Comparison of ENCODE assay signal across 8 mouse cellular contexts in genomic region chr7:6728263-6728931, GRCm38 (mm10). TPM values are rescaled to one million over a fixed set of nuclear protein-coding genes. Genes with fewer than 3 reads are reported as not detected.
A peak's percentile ranks its signal among the peaks of the same experiment; 100 is the strongest.
DNase-seq lines count a peak whose midpoint lies in the region; ATAC-seq and TF ChIP-seq lines count a peak whose summit lies in the region.

No protein-coding gene starts in this region.

- WGBS in embryonic facial prominence, embryonic 14.5 days, result 50% methylated on average over 19 of the region's 19 CpGs
- 51% methylated on average over 19 of the region's 19 CpGs for WGBS in limb, embryonic 11.5 days
- 49% methylated on average over 19 of the region's 19 CpGs for WGBS in midbrain, embryonic 16.5 days

- peak overlapping the region; percentile 63 for H3K4me3 ChIP-seq in embryonic facial prominence, embryonic 14.5 days (ENCODE audit: low read depth, low read length)
- H3K4me3 ChIP-seq in limb, embryonic 11.5 days (ENCODE audit: low read depth, low read length), result peak overlapping the region; percentile 63
- H3K4me3 ChIP-seq in midbrain, embryonic 16.5 days (ENCODE audit: low read depth, low read length), result peak overlapping the region; percentile 64
- peak overlapping the region; percentile 87 for H3K4me3 ChIP-seq in testis, adult 2 months (ENCODE audit: control insufficient read depth, low read depth, low read length)

- peak; percentile 97 for DNase-seq in 3T3-L1 (ENCODE audit: low read depth, low spot score)
- DNase-seq in adrenal gland, postnatal 4 days (ENCODE audit: low spot score in 2 of 2), result peak; percentile 49 to 68
- DNase-seq in embryonic facial prominence, embryonic 14.5 days (ENCODE audit: low spot score), result peak; percentile 98
- peak; percentile 90 for DNase-seq in heart, adult 8-10 months (ENCODE audit: low spot score)
- peak; percentile 87 to 94 for DNase-seq in kidney, adult 8-10 months
- peak; percentile 84 for DNase-seq in limb, embryonic 11.5 days (ENCODE audit: low spot score)

- TF ChIP-seq CTCF in testis, adult 2 months (IDR thresholded peaks at IDR 0.05; ENCODE audit: control insufficient read depth, insufficient read depth, insufficient replicate concordance, low read depth, low read length), result no peak

- H3K36me3 ChIP-seq in embryonic facial prominence, embryonic 14.5 days (ENCODE audit: control insufficient read depth, insufficient read depth, low read length), result peaks cover 29% of the 10 kb centered on the region
- 0 out of 2 replicates have a peak, but pooled peaks cover 3% of the 10 kb centered on the region for H3K36me3 ChIP-seq in limb, embryonic 11.5 days (ENCODE audit: control insufficient read depth, insufficient read depth, low read length)
- no peaks in the 10 kb centered on the region for H3K36me3 ChIP-seq in midbrain, embryonic 16.5 days (ENCODE audit: control insufficient read depth, insufficient read depth, low read length)
- H3K36me3 ChIP-seq in testis, adult 2 months (ENCODE audit: control insufficient read depth, insufficient read depth, low read length), result no peaks in the 10 kb centered on the region

- TF ChIP-seq POLR2A in testis, adult 2 months (IDR thresholded peaks at IDR 0.05; ENCODE audit: control insufficient read depth, low read depth, low read length), result no peak

- peak; percentile 83 for ATAC-seq in embryonic facial prominence, embryonic 14.5 days (ENCODE audit: low read depth)
- peak; percentile 83 for ATAC-seq in limb, embryonic 11.5 days (ENCODE audit: insufficient number of reproducible peaks, low FRiP score, low TSS enrichment, low read depth)
- peak; percentile 86 for ATAC-seq in midbrain, embryonic 16.5 days

- H3K4me2 ChIP-seq in embryonic facial prominence, embryonic 14.5 days (ENCODE audit: low read depth, low read length), result peak overlapping the region; percentile 44
- H3K4me2 ChIP-seq in limb, embryonic 11.5 days (ENCODE audit: low read depth, severe bottlenecking), result peak overlapping the region; percentile 18; the same call in 1 of the 2 replicates
- H3K4me2 ChIP-seq in midbrain, embryonic 16.5 days (ENCODE audit: low read length), result peak overlapping the region; percentile 42

- H3K27me3 ChIP-seq in embryonic facial prominence, embryonic 14.5 days (replicated peaks; ENCODE audit: control insufficient read depth, insufficient read depth, low read length), result no peaks in the 10 kb centered on the region
- H3K27me3 ChIP-seq in limb, embryonic 11.5 days (ENCODE audit: control insufficient read depth, insufficient read depth, low read length), result no peaks in the 10 kb centered on the region
- H3K27me3 ChIP-seq in midbrain, embryonic 16.5 days (ENCODE audit: control insufficient read depth, insufficient read depth, low read depth, low read length), result no peaks in the 10 kb centered on the region
- H3K27me3 ChIP-seq in testis, adult 2 months (ENCODE audit: control insufficient read depth, insufficient read depth, low read length), result no peaks in the 10 kb centered on the region

- no peaks in the 10 kb centered on the region for H3K4me1 ChIP-seq in embryonic facial prominence, embryonic 14.5 days (ENCODE audit: control insufficient read depth, insufficient read depth, low read length)
- no peaks in the 10 kb centered on the region for H3K4me1 ChIP-seq in limb, embryonic 11.5 days (ENCODE audit: control insufficient read depth, insufficient read depth, low read length)
- H3K4me1 ChIP-seq in midbrain, embryonic 16.5 days (ENCODE audit: control insufficient read depth, insufficient read depth, low read length), result no peaks in the 10 kb centered on the region
- H3K4me1 ChIP-seq in testis, adult 2 months (ENCODE audit: control insufficient read depth, insufficient read depth, low read length), result peaks cover 9% of the 10 kb centered on the region

- H3K9ac ChIP-seq in embryonic facial prominence, embryonic 14.5 days (ENCODE audit: low read depth, low read length), result peak overlapping the region; percentile 67; the same call in 1 of the 2 replicates
- H3K9ac ChIP-seq in limb, embryonic 11.5 days (ENCODE audit: low read length), result no peak overlapping the region
- no peak overlapping the region; the same call in 1 of the 2 replicates for H3K9ac ChIP-seq in midbrain, embryonic 16.5 days (ENCODE audit: low read depth, low read length)

- H3K9me3 ChIP-seq in embryonic facial prominence, embryonic 14.5 days (ENCODE audit: control insufficient read depth, low read length), result peaks cover 44% of the 10 kb centered on the region
- peaks cover 34% of the 10 kb centered on the region for H3K9me3 ChIP-seq in limb, embryonic 11.5 days (ENCODE audit: control insufficient read depth, low read length)
- H3K9me3 ChIP-seq in midbrain, embryonic 16.5 days (replicated peaks; ENCODE audit: control insufficient read depth, low read length, poor library complexity, severe bottlenecking), result peaks cover 11% of the 10 kb centered on the region; the same call in 1 of the 2 replicates

- H3K27ac ChIP-seq in embryonic facial prominence, embryonic 14.5 days (replicated peaks; ENCODE audit: low read depth, low read length), result peak overlapping the region; percentile 81
- no peak overlapping the region for H3K27ac ChIP-seq in limb, embryonic 11.5 days (replicated peaks; ENCODE audit: low read depth, low read length)
- H3K27ac ChIP-seq in midbrain, embryonic 16.5 days (ENCODE audit: low read length), result peak overlapping the region; percentile 92
- peak overlapping the region; percentile 76 for H3K27ac ChIP-seq in testis, adult 2 months (ENCODE audit: control insufficient read depth, insufficient read depth, low read depth, low read length)

RNA-seq across cellular contexts. Expression of gene Peg3, which starts 1.8 kb away (rescaled TPM):
- total RNA-seq in adrenal gland, postnatal 4 days (2021), result 100 to 1,000 TPM; 191 to 197 TPM
- polyA plus RNA-seq in embryonic facial prominence, embryonic 14.5 days (2014; fragmentation: Nextera tagmentation; extraction: Ambion mirVana), result 356 and 388 TPM in 2 replicates
- total RNA-seq in heart, adult 8-10 months (2022), result 1 to 10 TPM; 3.1 to 5.9 (median 4.3) TPM
- polyA plus RNA-seq in limb, embryonic 11.5 days (2014; fragmentation: Nextera tagmentation; extraction: Ambion mirVana), result 342 and 380 TPM in 2 replicates
- polyA plus RNA-seq in midbrain, embryonic 16.5 days (2015; fragmentation: Nextera tagmentation; extraction: Ambion mirVana), result 103 and 117 TPM in 2 replicates
- polyA plus RNA-seq in testis, adult 2 months (2012; rRNA removed), result 1.4 and 1.7 TPM in 2 replicates

RNA-seq across cellular contexts. Expression of gene Usp29, which starts 2.0 kb away (rescaled TPM):
- total RNA-seq in adrenal gland, postnatal 4 days (2021), result 1 to 10 TPM; 8.3 to 8.5 TPM
- polyA plus RNA-seq in embryonic facial prominence, embryonic 14.5 days (2014; fragmentation: Nextera tagmentation; extraction: Ambion mirVana), result 12.2 and 12.7 TPM in 2 replicates
- total RNA-seq in heart, adult 8-10 months (2022), result not detected
- 21.5 and 22.2 TPM in 2 replicates for polyA plus RNA-seq in limb, embryonic 11.5 days (2014; fragmentation: Nextera tagmentation; extraction: Ambion mirVana)
- polyA plus RNA-seq in midbrain, embryonic 16.5 days (2015; fragmentation: Nextera tagmentation; extraction: Ambion mirVana), result 35.8 and 39.8 TPM in 2 replicates
- 0.18 and 0.26 TPM in 2 replicates for polyA plus RNA-seq in testis, adult 2 months (2012; rRNA removed)

RNA-seq across cellular contexts. Expression of gene Zim1, which starts 32.1 kb away (rescaled TPM):
- total RNA-seq in adrenal gland, postnatal 4 days (2021), result 10 to 100 TPM; 61.7 to 69.0 TPM
- 24.4 and 34.6 TPM in 2 replicates for polyA plus RNA-seq in embryonic facial prominence, embryonic 14.5 days (2014; fragmentation: Nextera tagmentation; extraction: Ambion mirVana)
- 1 to 10 TPM; 2.3 to 4.0 (median 3.2) TPM for total RNA-seq in heart, adult 8-10 months (2022)
- polyA plus RNA-seq in limb, embryonic 11.5 days (2014; fragmentation: Nextera tagmentation; extraction: Ambion mirVana), result 4.7 and 5.6 TPM in 2 replicates
- 7.6 and 8.4 TPM in 2 replicates for polyA plus RNA-seq in midbrain, embryonic 16.5 days (2015; fragmentation: Nextera tagmentation; extraction: Ambion mirVana)
- polyA plus RNA-seq in testis, adult 2 months (2012; rRNA removed), result 0.07 and 0.21 TPM in 2 replicates

Comparison
In these comparisons a context has a peak if more than half of its experiments do, and no peak if none do; other contexts are left out.
1. RNA of gene Peg3, which starts 1.8 kb away (polyA plus RNA-seq): 356 to 388 TPM in embryonic facial prominence, embryonic 14.5 days, 342 to 380 TPM in limb, embryonic 11.5 days and 103 to 117 TPM in midbrain, embryonic 16.5 days; 1.4 to 1.7 TPM in testis, adult 2 months; every median in the first group is over 10 times any median in the second.
2. RNA of gene Usp29, which starts 2.0 kb away (polyA plus RNA-seq): 35.8 to 39.8 TPM in midbrain, embryonic 16.5 days, 21.5 to 22.2 TPM in limb, embryonic 11.5 days and 12.2 to 12.7 TPM in embryonic facial prominence, embryonic 14.5 days; 0.18 to 0.26 TPM in testis, adult 2 months; every median in the first group is over 10 times any median in the second.
3. Peak in every context shown above with its lines, with median percentiles within 50 percentile points of each other: DNase-seq, ATAC-seq, H3K4me2 ChIP-seq and H3K4me3 ChIP-seq.